Mouse (Mus musculus) stomach, postnatal 0 days (tissue): ENCODE results near the gene Slc34a3.

Experiments used
- CTCF ChIP-seq: IDR thresholded peaks from 2 replicates; pipeline ENCODE4 v1.5.1; 2016; ENCODE audit warnings: antibody characterized with exemption, low read depth, mild to moderate bottlenecking, moderate library complexity
- EP300 ChIP-seq: optimal IDR thresholded peaks from 2 replicates; pipeline ENCODE3; 2016; ENCODE audit warnings: antibody characterized with exemption

GRCm38 (mm10) chr2:25185625-25186574 is 48.3 kb downstream of the Slc34a3 start:
- TF ChIP-seq CTCF (peak; percentile 72), EP300 (no peak)
